Mouse (Mus musculus) C2C12 (cell line): ENCODE data around the gene Ttc24. TPM values are rescaled to one million over a fixed set of nuclear protein-coding genes. Genes with fewer than 3 reads are reported as not detected.

Experiments
- H3K27me3 ChIP-seq: one replicate; pipeline ENCODE4 v1.6.1; 2011; ENCODE audit not compliant: control insufficient read depth, insufficient read depth, insufficient read length
- H3K36me3 ChIP-seq: one replicate; pipeline ENCODE4 v1.6.1; 2011; ENCODE audit not compliant: control insufficient read depth, insufficient read depth
- H3K4me3 ChIP-seq: one replicate; pipeline ENCODE4 v1.5.1; 2011; ENCODE audit warnings: mild to moderate bottlenecking, control low read depth; ENCODE audit not compliant: poor library complexity, insufficient read depth, severe bottlenecking
- H3K79me2 ChIP-seq: one replicate; pipeline ENCODE4 v1.6.1; 2011; ENCODE audit not compliant: control insufficient read depth, insufficient read depth
- H3K79me3 ChIP-seq: one replicate; pipeline ENCODE4 v1.6.1; 2011; ENCODE audit warnings: low read depth, control low read depth
- H3ac ChIP-seq: one replicate; pipeline ENCODE3; 2011; ENCODE audit warnings: low read depth; ENCODE audit not compliant: control insufficient read depth, insufficient read length
- CEBPB ChIP-seq: IDR thresholded peaks from one replicate; pipeline ENCODE4 v1.6.1; 2011; ENCODE audit warnings: low read depth, mild to moderate bottlenecking, control low read depth, moderate library complexity
- CTCF ChIP-seq: IDR thresholded peaks from one replicate; pipeline ENCODE4 v1.5.1; 2011; ENCODE audit not compliant: control insufficient read depth, insufficient read depth, insufficient read length
- FOSL1 ChIP-seq: IDR thresholded peaks from one replicate; pipeline ENCODE4 v1.8.0; 2011; ENCODE audit warnings: mild to moderate bottlenecking, low read length; ENCODE audit not compliant: poor library complexity, insufficient read depth, severe bottlenecking
- MAX ChIP-seq: IDR thresholded peaks from one replicate; pipeline ENCODE4 v1.6.1; 2011; ENCODE audit warnings: mild to moderate bottlenecking, control low read depth
- MYOD1 ChIP-seq: IDR thresholded peaks from one replicate; pipeline ENCODE4 v1.6.1; 2011; ENCODE audit warnings: low read depth; ENCODE audit not compliant: control insufficient read depth, insufficient read length
- MYOG ChIP-seq: IDR thresholded peaks from one replicate; pipeline ENCODE4 v1.6.1; 2011; ENCODE audit not compliant: control insufficient read depth, insufficient read length; ENCODE audit errors: extremely low read depth
- USF1 ChIP-seq: IDR thresholded peaks from one replicate; pipeline ENCODE4 v1.6.1; 2011; ENCODE audit warnings: low read depth, mild to moderate bottlenecking, control low read depth, moderate library complexity
- polyA plus RNA-seq: library from polyadenylated mRNA; unstranded; fragments of >200 nt; fragmentation: generic; extraction: Trizol; gene quantifications from one replicate; pipeline ENCODE4 v1.2.1, GENCODE M21; 2012; ENCODE audit warnings: missing spikeins

Gene Ttc24
- polyA plus RNA-seq, 1 experiment = not detected

DNA sequence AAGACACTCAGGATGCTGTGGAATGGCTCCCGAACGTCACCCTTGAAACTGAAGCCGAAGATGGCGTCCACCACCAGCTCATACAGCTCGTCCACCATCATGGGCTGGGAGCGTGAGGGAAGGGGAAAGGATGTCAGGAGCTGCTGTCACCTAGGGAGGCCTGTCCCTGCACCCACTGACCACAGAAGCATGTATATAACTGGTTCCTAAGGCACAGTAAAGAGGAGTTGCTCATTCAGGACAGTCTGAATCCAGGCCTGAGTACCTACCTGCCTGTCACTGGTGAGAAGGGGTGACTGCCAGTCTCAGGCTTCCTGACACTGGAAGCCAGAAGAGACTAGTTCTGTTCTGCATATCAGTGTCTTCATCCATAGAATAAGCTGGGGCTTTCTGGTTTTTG is 21.1 kb downstream of the Ttc24 start:
- Histone ChIP-seq H3K36me3 (peaks cover 44% of the 10 kb centered on the region), H3K4me3 (no peak overlapping the region), H3K27me3 (no peaks in the 10 kb centered on the region), H3K79me3 (peaks cover 4% of the 10 kb centered on the region), H3ac (no peak overlapping the region), H3K79me2 (peaks cover 7% of the 10 kb centered on the region)
- no peak for TF ChIP-seq MYOG
- no peak for TF ChIP-seq CEBPB
- no peak for TF ChIP-seq MAX
- no peak for TF ChIP-seq USF1
- no peak for TF ChIP-seq MYOD1
- TF ChIP-seq CTCF = no peak

GRCm38 (mm10) chr3:88049532-88049931 is 28.6 kb downstream of the Ttc24 start:
- no peak for TF ChIP-seq MYOD1
- no peak for TF ChIP-seq FOSL1
- TF ChIP-seq CTCF = no peak
- no peak for TF ChIP-seq CEBPB
- no peak for TF ChIP-seq USF1
- TF ChIP-seq MAX = no peak
- TF ChIP-seq MYOG = no peak
- Histone ChIP-seq H3ac (no peak overlapping the region), H3K27me3 (no peaks in the 10 kb centered on the region), H3K79me3 (peaks cover 46% of the 10 kb centered on the region), H3K79me2 (peaks cover 61% of the 10 kb centered on the region), H3K4me3 (no peak overlapping the region), H3K36me3 (peaks cover 57% of the 10 kb centered on the region)

- Histone ChIP-seq H3K79me3 (peaks cover 41% of the 10 kb centered on the region), H3K36me3 (peaks cover 14% of the 10 kb centered on the region), H3K4me3 (peak within 1 kb of the TSS; percentile 93), H3ac (peak within 1 kb of the TSS; percentile 89), H3K79me2 (peaks cover 53% of the 10 kb centered on the region), H3K27me3 (no peaks in the 10 kb centered on the region)
- TF ChIP-seq MYOD1 (no peak), MAX (peak; percentile 99)
These were observed 35.3 kb downstream of the Ttc24 start, which contains the start of gene Gpatch4 for GRCm38 (mm10) chr3:88042661-88043421. Gene Gpatch4 (plus strand): TSS chr3:88043108.

DNA sequence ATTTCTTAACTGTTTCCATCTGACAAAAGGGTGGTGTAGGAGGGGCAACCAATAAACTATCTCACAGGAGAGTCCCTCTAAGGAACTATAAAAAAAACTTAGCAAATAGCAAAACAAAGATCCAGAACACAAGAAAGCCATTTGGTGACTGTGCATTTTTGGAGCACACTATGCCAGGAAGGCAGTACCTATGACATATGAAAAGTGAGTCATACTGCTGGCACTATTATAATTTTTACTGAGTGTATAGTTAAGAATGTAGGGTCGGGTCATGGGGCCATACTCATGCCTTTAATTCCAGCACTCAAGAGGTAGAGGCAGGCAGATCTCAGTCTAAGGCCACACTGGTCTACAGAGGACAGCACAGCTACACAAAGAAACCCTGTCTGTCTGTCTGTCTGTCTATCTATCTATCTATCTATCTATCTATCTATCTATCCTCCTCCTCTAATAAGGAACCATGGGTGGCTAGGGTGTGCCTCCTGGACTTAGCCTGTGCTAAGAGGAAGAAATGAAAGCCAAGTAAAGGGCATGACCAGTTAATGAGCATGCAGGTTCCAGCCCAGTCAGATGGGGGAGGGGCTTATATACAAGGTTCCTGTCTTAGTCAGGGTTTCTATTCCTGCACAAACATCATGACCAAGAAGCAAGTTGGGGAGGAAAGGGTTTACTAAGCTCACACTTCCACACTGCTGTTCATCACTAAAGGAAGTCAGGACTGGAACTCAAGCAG is 42.4 kb downstream of the Ttc24 start:
- Histone ChIP-seq H3K79me2 (no peaks in the 10 kb centered on the region), H3ac (no peak overlapping the region), H3K27me3 (peaks cover 12% of the 10 kb centered on the region), H3K4me3 (no peak overlapping the region), H3K79me3 (no peaks in the 10 kb centered on the region), H3K36me3 (no peaks in the 10 kb centered on the region)
- no peak for TF ChIP-seq MYOD1
- TF ChIP-seq FOSL1 = no peak

- no peaks in the 10 kb centered on the region for H3K79me2 ChIP-seq
- H3K79me3 ChIP-seq = no peaks in the 10 kb centered on the region
- H3K36me3 ChIP-seq = no peaks in the 10 kb centered on the region
- no peak overlapping the region for H3K4me3 ChIP-seq
- TF ChIP-seq CEBPB = no peak
- no peak for TF ChIP-seq MAX
- TF ChIP-seq CTCF = no peak
- no peak for TF ChIP-seq USF1
- TF ChIP-seq MYOG = no peak
- TF ChIP-seq FOSL1 = no peak
- TF ChIP-seq MYOD1 = no peak
- peaks cover 21% of the 10 kb centered on the region for H3K27me3 ChIP-seq
- no peak overlapping the region for H3ac ChIP-seq
These were observed 44.6 kb downstream of the Ttc24 start for GRCm38 (mm10) chr3:88033506-88033905.
